Mouse (Mus musculus) MEL (cell line): Measurements from ENCODE around the gene Zfp128. TPM values are rescaled to one million over a fixed set of nuclear protein-coding genes. Genes with fewer than 3 reads are reported as not detected.

Experiments used
- DNase-seq: peaks from one replicate; pipeline ENCODE4 v3.0.0; 2011; ENCODE audit warnings: low read depth, low spot score
- H3K27ac ChIP-seq: 2 replicates; pipeline ENCODE4 v1.5.1; 2012; ENCODE audit warnings: low read depth, mild to moderate bottlenecking, control low read depth, low read length, moderate library complexity; ENCODE audit not compliant: control insufficient read depth
- H3K27me3 ChIP-seq, 2 experiments: fragments of 150-350 bp in 1 of 2; sonication (generic) in 1 of 2; 2 replicates each; pipeline ENCODE4 v1.6.1; 2012; ENCODE audit warnings: low read length in 2 of 2, mild to moderate bottlenecking in 2 of 2, improper control_type of control experiment in 1 of 2, moderate library complexity in 1 of 2; ENCODE audit not compliant: insufficient read depth in 2 of 2, control insufficient read depth in 1 of 2
- H3K36me3 ChIP-seq, 2 experiments: 2 replicates each; pipeline ENCODE4 v1.6.1; 2012 to 2014; ENCODE audit warnings: low read length in 2 of 2, improper control_type of control experiment in 1 of 2, inconsistent platforms in 1 of 2, mild to moderate bottlenecking in 1 of 2; ENCODE audit not compliant: insufficient read depth in 2 of 2, control insufficient read depth in 1 of 2
- H3K4me1 ChIP-seq, 2 experiments: fragments of 150-350 bp in 1 of 2; sonication (generic) in 1 of 2; 2 replicates each; pipeline ENCODE4 v1.6.1; 2012; ENCODE audit warnings: low read length in 2 of 2, improper control_type of control experiment in 1 of 2, mild to moderate bottlenecking in 1 of 2; ENCODE audit not compliant: insufficient read depth in 2 of 2, control insufficient read depth in 1 of 2
- H3K4me3 ChIP-seq, 2 experiments: fragments of 150-350 bp in 1 of 2; sonication (generic) in 1 of 2; 2 replicates each; pipeline ENCODE4 v1.5.1; 2012; ENCODE audit warnings: low read depth in 2 of 2, low read length in 2 of 2, mild to moderate bottlenecking in 2 of 2, moderate library complexity in 2 of 2, control low read depth in 1 of 2, improper control_type of control experiment in 1 of 2; ENCODE audit not compliant: control insufficient read depth in 1 of 2, insufficient read depth in 1 of 2
- H3K79me2 ChIP-seq: 2 replicates; pipeline ENCODE4 v1.6.1; 2012; ENCODE audit warnings: mild to moderate bottlenecking, low read length, moderate library complexity; ENCODE audit not compliant: control insufficient read depth, poor library complexity, insufficient read depth
- H3K9ac ChIP-seq: 2 replicates; pipeline ENCODE4 v1.6.1; 2012; ENCODE audit warnings: low read depth, mild to moderate bottlenecking, control low read depth, low read length, moderate library complexity; ENCODE audit not compliant: control insufficient read depth, poor library complexity, severe bottlenecking
- H3K9me3 ChIP-seq: fragments of 150-350 bp; sonication (generic); replicated peaks from 2 replicates; pipeline ENCODE4 v1.6.1; 2012; ENCODE audit warnings: mild to moderate bottlenecking, low read length, improper control_type of control experiment, moderate library complexity; ENCODE audit not compliant: insufficient read depth
- BHLHE40 ChIP-seq: IDR thresholded peaks from 2 replicates; pipeline ENCODE4 v1.6.1; 2012; ENCODE audit warnings: low read depth, mild to moderate bottlenecking, inconsistent platforms, low read length, improper control_type of control experiment, borderline replicate concordance
- CHD1 ChIP-seq: IDR thresholded peaks from 2 replicates; pipeline ENCODE4 v1.6.1; 2012; ENCODE audit warnings: low read depth, mild to moderate bottlenecking, inconsistent platforms, low read length, improper control_type of control experiment
- CTCF ChIP-seq, 3 experiments: IDR thresholded peaks in 2 of 3; conservative IDR thresholded peaks in 1 of 3; 2 replicates each; pipeline ENCODE4 v1.5.1; 2011 to 2012; ENCODE audit warnings: low read length in 3 of 3, low read depth in 2 of 3, mild to moderate bottlenecking in 2 of 3, improper control_type of control experiment in 1 of 3, inconsistent platforms in 1 of 3, mixed read lengths in 1 of 3, moderate library complexity in 1 of 3; ENCODE audit not compliant: control insufficient read depth in 1 of 3, insufficient read depth in 1 of 3, poor library complexity in 1 of 3, severe bottlenecking in 1 of 3
- E2F4 ChIP-seq: IDR thresholded peaks from 2 replicates; pipeline ENCODE4 v1.6.1; 2011; ENCODE audit warnings: low read depth, low read length, improper control_type of control experiment, borderline replicate concordance
- ELF1 ChIP-seq: IDR thresholded peaks from 2 replicates; pipeline ENCODE4 v1.6.1; 2014; ENCODE audit warnings: low read depth, mild to moderate bottlenecking, inconsistent platforms, low read length, improper control_type of control experiment, moderate library complexity
- EP300 ChIP-seq, 2 experiments: IDR thresholded peaks; 2 replicates each; pipeline ENCODE4 v1.6.1; 2011; ENCODE audit warnings: improper control_type of control experiment in 2 of 2, low read length in 2 of 2, low read depth in 1 of 2, mild to moderate bottlenecking in 1 of 2
- ETS1 ChIP-seq: IDR thresholded peaks from 2 replicates; pipeline ENCODE4 v1.6.1; 2012; ENCODE audit warnings: low read depth, mild to moderate bottlenecking, inconsistent platforms, low read length, improper control_type of control experiment, moderate library complexity
- GATA1 ChIP-seq: IDR thresholded peaks from 2 replicates; pipeline ENCODE4 v1.6.1; 2011; ENCODE audit warnings: low read depth, low read length, improper control_type of control experiment
- HCFC1 ChIP-seq: IDR thresholded peaks from 2 replicates; pipeline ENCODE4 v1.6.1; 2012; ENCODE audit warnings: low read depth, mild to moderate bottlenecking, inconsistent platforms, low read length, improper control_type of control experiment, moderate library complexity
- MAFK ChIP-seq: IDR thresholded peaks from 2 replicates; pipeline ENCODE4 v1.6.1; 2011; ENCODE audit warnings: low read depth, mild to moderate bottlenecking, low read length, improper control_type of control experiment, borderline replicate concordance
- MAX ChIP-seq: IDR thresholded peaks from 2 replicates; pipeline ENCODE4 v1.6.1; 2011; ENCODE audit warnings: low read length, improper control_type of control experiment
- MAZ ChIP-seq: IDR thresholded peaks from 2 replicates; pipeline ENCODE4 v1.6.1; 2012; ENCODE audit warnings: low read depth, mild to moderate bottlenecking, inconsistent platforms, low read length, improper control_type of control experiment
- MEF2A ChIP-seq: IDR thresholded peaks from 2 replicates; pipeline ENCODE4 v1.6.1; 2014; ENCODE audit warnings: low read depth, mild to moderate bottlenecking, inconsistent platforms, low read length, improper control_type of control experiment; ENCODE audit not compliant: poor library complexity, insufficient replicate concordance, severe bottlenecking; ENCODE audit errors: extremely low read depth
- MXI1 ChIP-seq: IDR thresholded peaks from 2 replicates; pipeline ENCODE4 v1.6.1; 2011; ENCODE audit warnings: mild to moderate bottlenecking, low read depth, low read length, improper control_type of control experiment
- MYB ChIP-seq: IDR thresholded peaks from 2 replicates; pipeline ENCODE4 v1.6.1; 2011; ENCODE audit warnings: mild to moderate bottlenecking, low read depth, low read length, improper control_type of control experiment
- MYC ChIP-seq: IDR thresholded peaks from 2 replicates; pipeline ENCODE4 v1.6.1; 2011; ENCODE audit warnings: low read depth, mild to moderate bottlenecking, low read length, improper control_type of control experiment, moderate library complexity
- POLR2A ChIP-seq, 2 experiments: IDR thresholded peaks; 2 replicates each; pipeline ENCODE4 v1.6.1; 2011 to 2012; ENCODE audit warnings: low read length in 2 of 2, mild to moderate bottlenecking in 2 of 2, control low read depth in 1 of 2, improper control_type of control experiment in 1 of 2, low read depth in 1 of 2, moderate library complexity in 1 of 2; ENCODE audit not compliant: control insufficient read depth in 1 of 2, insufficient read depth in 1 of 2, poor library complexity in 1 of 2
- POLR2AphosphoS2 ChIP-seq: IDR thresholded peaks from 2 replicates; pipeline ENCODE4 v1.6.1; 2011; ENCODE audit warnings: low read length, improper control_type of control experiment
- POLR2AphosphoS5 ChIP-seq: IDR thresholded peaks from 2 replicates; pipeline ENCODE4 v1.6.1; 2012; ENCODE audit warnings: low read depth, borderline replicate concordance, mild to moderate bottlenecking, inconsistent platforms, low read length, moderate library complexity, mixed read lengths
- RAD21 ChIP-seq: IDR thresholded peaks from 2 replicates; pipeline ENCODE4 v1.6.1; 2011; ENCODE audit warnings: mild to moderate bottlenecking, low read depth, low read length, improper control_type of control experiment
- SMC3 ChIP-seq: IDR thresholded peaks from 2 replicates; pipeline ENCODE4 v1.6.1; 2011; ENCODE audit warnings: low read depth, low read length, improper control_type of control experiment
- TAL1 ChIP-seq: IDR thresholded peaks from 2 replicates; pipeline ENCODE4 v1.6.1; 2012; ENCODE audit warnings: mild to moderate bottlenecking, inconsistent platforms, low read length, moderate library complexity, mixed read lengths
- TCF12 ChIP-seq: IDR thresholded peaks from 2 replicates; pipeline ENCODE4 v1.6.1; 2014; ENCODE audit warnings: low read depth, mild to moderate bottlenecking, inconsistent platforms, low read length, improper control_type of control experiment, moderate library complexity
- UBTF ChIP-seq: IDR thresholded peaks from 2 replicates; pipeline ENCODE4 v1.6.1; 2012; ENCODE audit warnings: low read depth, mild to moderate bottlenecking, inconsistent platforms, low read length, improper control_type of control experiment, moderate library complexity, borderline replicate concordance; ENCODE audit not compliant: insufficient read depth
- USF1 ChIP-seq: IDR thresholded peaks from 2 replicates; pipeline ENCODE4 v1.6.1; 2014; ENCODE audit warnings: low read depth, mild to moderate bottlenecking, inconsistent platforms, low read length, improper control_type of control experiment, moderate library complexity
- USF2 ChIP-seq, 2 experiments: IDR thresholded peaks; 2 replicates each; pipeline ENCODE4 v1.6.1; 2011 to 2012; ENCODE audit warnings: improper control_type of control experiment in 2 of 2, low read length in 2 of 2, borderline replicate concordance in 1 of 2, inconsistent platforms in 1 of 2, low read depth in 1 of 2, mild to moderate bottlenecking in 1 of 2; ENCODE audit not compliant: insufficient read depth in 1 of 2
- ZC3H11A ChIP-seq: IDR thresholded peaks from 2 replicates; pipeline ENCODE4 v1.6.1; 2012; ENCODE audit warnings: low read depth, mild to moderate bottlenecking, inconsistent platforms, low read length, improper control_type of control experiment
- ZKSCAN1 ChIP-seq: IDR thresholded peaks from 2 replicates; pipeline ENCODE4 v1.6.1; 2012; ENCODE audit warnings: low read depth, mild to moderate bottlenecking, inconsistent platforms, low read length, improper control_type of control experiment, moderate library complexity
- ZMIZ1 ChIP-seq: IDR thresholded peaks from 2 replicates; pipeline ENCODE4 v1.6.1; 2012; ENCODE audit warnings: low read depth, mild to moderate bottlenecking, inconsistent platforms, low read length, improper control_type of control experiment, moderate library complexity
- ZNF384 ChIP-seq: IDR thresholded peaks from 2 replicates; pipeline ENCODE4 v1.6.1; 2012; ENCODE audit warnings: low read depth, mild to moderate bottlenecking, inconsistent platforms, low read length, improper control_type of control experiment
- polyA plus RNA-seq, 2 experiments: library from polyadenylated mRNA; stranded (reverse) in 1 of 2; unstranded in 1 of 2; fragments of >175 nt in 1 of 2; fragments of >200 nt in 1 of 2; gene quantifications; 2 replicates each; pipeline versions ENCODE4 v1.2.1 to v1.2.4; 2012; ENCODE audit warnings: low replicate concordance in 2 of 2, low read depth in 1 of 2; ENCODE audit not compliant: insufficient read length in 2 of 2, insufficient read depth in 1 of 2, missing spikeins in 1 of 2
- total RNA-seq: library from RNA; depleted of rRNA; stranded (reverse); fragments of 300-350 nt; gene quantifications from 2 replicates; pipeline ENCODE4 v1.2.3, GENCODE M21; 2012

The Zfp128 gene
- total and polyA plus RNA-seq, 3 experiments: 1.1 to 1.5 TPM; not detected in 1

DNA sequence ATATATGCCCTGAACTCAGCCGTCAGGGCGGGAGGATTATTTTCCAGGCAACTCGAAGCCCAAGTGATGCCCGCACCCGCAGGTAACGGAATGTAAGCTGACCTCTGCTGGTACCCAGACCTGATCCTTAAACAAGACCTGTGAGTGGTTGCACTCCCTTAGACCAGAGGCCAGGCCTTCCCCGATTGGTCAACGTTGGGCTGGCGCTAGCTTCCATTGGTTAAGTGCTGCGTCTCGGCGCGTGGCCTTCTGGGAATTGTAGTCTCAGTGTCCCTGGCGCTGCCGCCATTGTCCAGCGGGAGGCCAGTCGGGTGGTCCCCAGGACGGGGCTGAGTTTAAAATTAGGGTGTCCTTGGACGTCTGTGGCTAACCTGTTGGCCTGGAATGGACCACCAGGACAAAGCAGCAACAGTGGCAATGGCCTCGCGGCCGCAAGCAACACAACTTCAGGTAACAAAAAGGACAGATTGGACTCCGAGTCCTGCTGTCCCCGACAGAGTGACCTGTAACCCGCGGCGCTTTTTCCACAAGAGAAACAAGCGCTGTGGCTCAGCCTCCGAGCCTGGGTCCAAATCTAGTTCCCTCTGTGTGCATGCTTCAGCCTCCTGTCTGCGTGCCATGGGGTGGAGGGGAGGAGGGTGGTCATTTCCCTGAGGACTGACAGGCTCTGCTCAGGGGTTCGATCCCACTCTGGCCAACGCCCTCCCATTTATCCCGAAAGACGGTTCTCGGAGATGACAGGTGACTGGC, at the start of gene Zfp128 (continued):
- no peak for TF ChIP-seq USF2 (IDR thresholded peaks at IDR 0.05; ENCODE audit: borderline replicate concordance in 1 of 2, insufficient read depth in 1 of 2, low read depth in 1 of 2, low read length in 2 of 2)

DNA sequence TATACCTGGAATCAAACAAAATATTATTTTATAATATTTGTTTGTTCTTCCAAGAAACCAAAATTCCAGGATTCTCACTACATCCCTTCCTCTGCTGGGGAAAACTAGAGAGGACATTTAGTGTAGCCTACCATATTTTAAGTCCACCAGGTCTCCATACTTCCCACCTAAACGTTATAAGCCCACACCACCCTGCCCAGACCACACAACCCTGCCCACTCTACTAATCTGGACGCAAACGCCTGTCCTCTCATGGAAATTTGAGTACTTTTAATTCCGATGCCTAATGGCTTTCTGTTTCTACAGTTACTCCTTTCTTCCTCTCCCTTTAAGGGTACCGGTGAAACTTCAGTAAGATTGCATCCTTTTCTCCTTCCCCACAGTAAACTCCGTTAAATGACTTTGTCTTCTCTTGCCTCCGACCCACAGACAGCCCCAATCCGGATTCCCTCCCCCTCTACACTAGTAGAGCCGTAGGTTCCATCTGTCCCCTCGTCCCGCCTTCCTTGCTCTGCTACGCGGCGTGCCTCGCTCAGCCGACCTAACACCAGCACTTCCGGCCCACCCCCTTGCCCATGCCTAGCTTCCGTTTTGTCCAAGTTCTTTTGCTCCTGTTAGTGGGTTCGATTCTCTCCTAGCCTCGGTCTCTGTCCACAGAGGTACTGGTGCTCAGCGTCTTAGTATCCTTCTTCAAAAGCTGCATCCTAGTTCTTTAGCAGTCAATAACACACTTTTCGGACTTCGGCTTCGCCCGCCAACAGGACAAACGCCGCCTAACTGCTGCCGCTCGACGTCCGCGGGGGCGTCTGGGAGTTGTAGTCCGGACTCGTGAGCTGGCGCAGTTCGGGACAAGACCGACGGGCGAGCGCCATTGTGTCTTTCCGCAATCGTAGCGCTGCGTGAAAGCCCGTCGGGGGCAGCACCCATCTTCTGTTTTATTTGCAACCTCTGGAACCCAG, 46.5 kb upstream of the Zfp128 start, which contains the start of gene Zfp110:
Gene Zfp110 (plus strand): TSS at position 600 of the 959 bp plus-strand sequence.
- peaks cover 15% of the 10 kb centered on the region for H3K79me2 ChIP-seq
- H3K9me3 ChIP-seq: no peaks in the 10 kb centered on the region
- H3K27ac ChIP-seq: peak within 1 kb of the TSS; percentile 97
- 0 out of 4 replicates have a peak, but pooled peaks cover 0 to 2% of the 10 kb centered on the region in 2 experiments for H3K4me1 ChIP-seq
- peak within 1 kb of the TSS; percentile 93 for H3K9ac ChIP-seq
- H3K36me3 ChIP-seq: peaks cover 8 to 15% of the 10 kb centered on the region in 2 experiments
- no peaks in the 10 kb centered on the region for H3K27me3 ChIP-seq
- peak; percentile 95 for DNase-seq
- H3K4me3 ChIP-seq: peak within 1 kb of the TSS; percentile 68 to 95
- TF ChIP-seq EP300 (IDR thresholded peaks at IDR 0.05; ENCODE audit: low read depth in 1 of 2, low read length in 2 of 2) (peak in 1 of 2 experiments; percentile 21; a peak in 1 of 4 replicates), MAZ (peak; percentile 54; the same call in 1 of the 2 replicates), POLR2A (IDR thresholded peaks at IDR 0.05; ENCODE audit: control insufficient read depth in 1 of 2, insufficient read depth in 1 of 2, low read depth in 1 of 2, low read length in 2 of 2, poor library complexity in 1 of 2) (peak in 1 of 2 experiments; percentile 79; a peak in 3 of 4 replicates), ELF1 (peak; percentile 75), MAFK (no peak), SMC3 (no peak), HCFC1 (peak; percentile 96), POLR2AphosphoS2 (no peak; the same call in 1 of the 2 replicates), MXI1 (peak; percentile 84), TAL1 (no peak), ETS1 (no peak; the same call in 1 of the 2 replicates), MYC (peak; percentile 79; the same call in 1 of the 2 replicates), E2F4 (peak; percentile 76; the same call in 1 of the 2 replicates), ZNF384 (no peak), ZC3H11A (no peak), USF1 (no peak), RAD21 (no peak), GATA1 (no peak), MAX (peak; percentile 90), POLR2AphosphoS5 (no peak), ZKSCAN1 (no peak), UBTF (no peak), CTCF (IDR thresholded peaks at IDR 0.05 in 2 of 3, conservative IDR thresholded peaks at IDR 0.05 in 1 of 3; ENCODE audit: control insufficient read depth in 1 of 3, insufficient read depth in 1 of 3, low read depth in 2 of 3, low read length in 3 of 3, poor library complexity in 1 of 3, severe bottlenecking in 1 of 3) (no peak), MYB (peak; percentile 57; the same call in 1 of the 2 replicates), BHLHE40 (no peak), USF2 (IDR thresholded peaks at IDR 0.05; ENCODE audit: borderline replicate concordance in 1 of 2, insufficient read depth in 1 of 2, low read depth in 1 of 2, low read length in 2 of 2) (no peak), MEF2A (no peak), ZMIZ1 (peak; percentile 84), CHD1 (no peak), TCF12 (peak; percentile 36)
